Mouse (Mus musculus): ENCODE data around the gene Sox5.

Gene Sox5

DNA sequence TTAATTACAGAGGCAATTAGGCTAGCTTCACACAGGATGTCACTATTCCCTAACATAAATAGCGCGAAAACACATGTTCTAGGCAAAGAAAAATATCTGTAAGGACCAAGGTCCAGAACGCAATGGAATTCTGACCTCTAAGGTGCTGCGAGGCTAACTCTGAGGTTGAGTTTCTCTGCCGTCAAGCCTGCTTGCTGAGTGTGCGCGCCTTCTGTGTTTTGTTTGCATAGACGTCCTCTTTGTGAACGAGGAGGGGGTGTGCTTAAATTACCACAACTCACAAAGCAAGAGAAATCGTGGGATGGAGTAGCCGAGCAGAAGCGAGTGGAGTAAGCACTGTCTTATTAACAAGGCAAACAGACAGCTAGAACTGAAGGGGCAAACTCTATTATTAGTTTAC, 202.5 kb downstream of the Sox5 start:
- no peak for DNase-seq (ENCODE audit: low read depth, low spot score)

DNA sequence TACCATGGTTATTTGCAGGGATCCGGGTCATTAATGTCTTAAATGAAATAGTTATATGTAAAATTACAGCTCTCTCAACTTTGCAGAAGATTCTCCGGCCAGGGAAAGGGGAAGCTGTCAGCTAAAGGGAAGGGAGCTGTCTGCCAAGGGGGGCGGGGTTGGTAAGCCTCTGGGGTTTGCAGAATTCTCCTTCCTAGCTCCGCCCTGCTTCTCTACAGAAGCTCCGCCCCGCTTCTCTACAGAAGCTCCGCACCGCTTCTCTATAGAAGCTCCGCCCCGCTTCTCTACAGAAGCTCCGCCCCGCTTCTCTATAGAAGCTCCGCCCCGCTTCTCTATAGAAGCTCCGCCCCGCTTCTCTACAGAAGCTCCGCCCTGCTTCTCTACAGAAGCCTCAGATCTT, 210.9 kb downstream of the Sox5 start:
- no peak for DNase-seq (ENCODE audit: low read depth, low spot score)

DNA sequence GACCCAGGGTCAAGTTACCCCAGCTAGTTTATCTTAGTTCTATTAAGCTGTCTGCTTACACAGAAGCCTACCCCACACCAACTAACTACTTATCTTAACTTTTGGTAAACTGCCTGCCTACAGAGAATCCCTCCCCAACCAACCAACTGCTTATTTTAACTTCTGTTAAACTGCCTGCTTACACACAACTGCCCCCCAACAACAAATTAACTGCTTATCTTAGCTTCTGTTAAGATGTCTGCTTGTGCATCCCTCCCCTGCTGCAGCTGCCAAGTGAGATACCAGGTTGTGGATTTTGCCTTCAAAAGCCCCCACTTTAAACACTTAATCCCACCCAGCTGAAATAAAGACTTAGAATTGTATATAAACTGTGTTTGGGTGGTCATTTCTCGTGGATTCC, 215.9 kb downstream of the Sox5 start:
- no peak for DNase-seq (ENCODE audit: low read depth, low spot score)

DNA sequence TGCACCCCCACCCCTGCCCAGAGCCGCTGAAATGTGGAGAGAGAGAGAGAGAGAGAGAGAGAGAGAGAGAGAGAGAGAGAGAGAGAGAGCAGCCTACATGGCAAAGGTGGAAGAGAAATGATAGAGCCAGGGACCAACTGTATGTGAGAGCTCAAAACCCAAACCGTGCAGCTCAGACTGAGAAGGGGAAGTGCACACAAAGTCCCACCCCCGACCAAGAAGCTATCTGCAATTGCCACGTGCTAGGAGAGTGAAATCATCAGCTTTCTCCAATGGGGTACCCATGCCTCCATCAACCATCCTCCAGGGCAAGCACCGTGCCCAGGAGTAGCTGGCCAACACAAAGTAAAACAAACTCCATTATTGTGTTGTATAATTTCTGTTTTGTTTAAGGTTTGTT, 220.1 kb downstream of the Sox5 start:
- DNase-seq (ENCODE audit: low read depth, low spot score): no peak

DNA sequence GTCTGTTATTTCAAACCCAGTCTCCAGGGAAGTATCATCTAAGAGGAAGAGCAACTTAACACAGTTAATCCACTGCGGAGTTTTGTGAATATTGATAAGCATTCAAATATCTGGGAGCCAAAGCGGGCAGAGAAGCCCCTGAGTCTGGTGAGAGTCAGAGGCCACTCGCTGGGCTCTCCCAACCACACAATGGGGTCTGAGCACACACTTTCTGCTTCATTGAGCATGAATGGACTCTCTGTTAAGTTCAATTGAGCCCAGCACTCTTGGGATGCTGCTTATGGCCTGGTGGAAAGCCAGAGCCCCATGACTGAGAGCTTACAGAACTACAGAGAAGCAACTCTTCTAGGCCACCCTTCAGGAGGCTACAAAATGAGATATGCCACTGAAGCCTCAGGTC, 221.6 kb downstream of the Sox5 start:
- DNase-seq (ENCODE audit: low read depth, low spot score): no peak

DNA sequence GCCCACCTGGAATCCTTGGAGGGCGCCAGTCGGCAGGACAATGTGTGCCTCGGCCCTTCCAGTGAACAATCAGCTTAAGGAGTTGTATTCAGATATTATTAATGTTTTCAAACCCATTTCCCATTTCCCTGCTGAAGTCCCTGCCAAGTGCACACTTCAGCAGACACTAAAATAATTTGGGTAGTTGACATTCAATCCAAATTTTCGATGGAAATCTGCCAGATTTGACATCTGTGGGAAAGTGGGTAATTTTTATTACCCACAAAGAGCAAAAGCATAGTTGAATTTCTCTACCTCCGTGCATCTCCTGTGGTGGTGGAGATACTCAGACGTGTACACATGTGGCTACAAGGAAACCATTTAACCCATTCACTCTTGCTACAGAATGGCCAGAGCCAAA, 228.3 kb downstream of the Sox5 start:
- no peak for DNase-seq (ENCODE audit: low read depth, low spot score)

DNA sequence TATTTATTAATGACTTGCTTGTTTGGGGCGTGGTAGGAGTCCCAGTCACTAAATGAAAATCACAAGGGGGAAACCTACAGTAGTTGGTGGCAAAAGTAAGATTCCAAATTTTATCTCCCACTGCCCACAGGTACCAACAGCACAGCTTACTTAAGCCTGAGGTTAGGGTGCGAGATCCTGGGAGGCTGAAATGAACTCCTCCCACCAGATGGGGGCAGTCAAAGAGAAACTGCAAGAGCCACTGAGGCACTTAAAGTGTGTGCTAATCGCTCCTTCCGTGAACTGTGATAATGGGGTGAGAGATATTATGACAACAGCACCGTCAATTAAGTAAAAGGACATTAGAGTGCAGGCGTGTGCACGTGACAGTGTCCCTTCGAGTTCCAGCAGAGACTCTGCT, 232.8 kb downstream of the Sox5 start:
- DNase-seq (ENCODE audit: low read depth, low spot score): no peak

DNA sequence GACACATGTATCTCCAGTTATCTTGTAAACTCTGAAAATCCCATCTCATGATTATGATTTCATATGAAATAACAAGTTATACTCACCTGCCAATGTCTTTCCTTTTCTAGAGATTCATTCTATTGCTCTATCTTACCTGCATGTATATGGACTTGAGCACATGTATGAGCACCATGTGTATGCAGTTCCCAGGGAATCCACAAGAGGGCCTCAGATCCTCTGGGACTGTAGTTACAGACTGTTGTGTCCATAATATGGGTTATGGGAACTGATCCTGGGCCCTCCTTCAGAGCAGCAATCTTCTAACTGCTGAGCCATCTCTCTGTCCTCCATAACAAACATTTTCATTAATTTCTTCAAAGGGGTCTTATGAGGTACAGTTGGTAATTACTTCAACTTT, 234.6 kb downstream of the Sox5 start:
- DNase-seq (ENCODE audit: low read depth, low spot score): no peak

DNA sequence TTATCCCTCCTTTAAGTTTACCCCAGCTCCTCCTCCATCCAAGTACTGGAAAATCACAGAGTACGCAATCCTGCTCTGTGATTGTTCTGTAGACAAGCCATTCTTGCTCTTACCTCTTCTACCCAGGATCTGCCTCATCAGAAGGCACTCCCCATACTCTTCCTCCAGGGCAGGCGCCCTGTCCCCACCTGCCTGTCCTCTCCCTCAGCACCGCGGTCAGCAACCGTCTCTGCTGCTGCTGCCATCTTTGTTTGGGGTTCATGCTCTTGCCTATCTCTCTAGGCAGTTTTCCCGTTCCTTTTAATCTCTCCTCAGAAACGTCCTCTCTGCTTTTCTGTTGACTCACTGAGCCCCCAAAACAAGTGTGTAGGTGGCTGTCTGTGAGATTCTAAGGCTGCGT, 236.2 kb downstream of the Sox5 start:
- no peak for DNase-seq (ENCODE audit: low read depth, low spot score)

DNA sequence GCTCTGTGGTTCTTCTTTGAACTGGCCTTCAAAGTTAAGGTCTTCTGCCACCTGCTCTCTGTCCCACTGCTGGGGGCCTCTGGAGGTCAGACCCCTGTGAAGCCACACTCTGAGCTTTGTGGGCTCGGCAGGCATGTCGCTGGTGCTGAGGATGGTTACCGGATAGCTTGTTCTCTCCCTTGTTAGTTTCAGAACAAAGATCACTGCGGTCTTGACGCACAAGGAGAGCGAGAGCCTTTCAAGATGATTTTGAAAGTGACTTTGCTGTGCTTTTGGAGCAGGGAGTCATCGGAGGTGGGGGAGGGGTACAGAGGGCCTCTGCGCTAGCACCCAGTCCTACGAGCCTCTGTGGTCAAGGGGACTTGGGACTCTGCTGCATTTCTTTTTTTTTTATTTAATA, 240.5 kb downstream of the Sox5 start:
- DNase-seq (ENCODE audit: low read depth, low spot score): no peak

DNA sequence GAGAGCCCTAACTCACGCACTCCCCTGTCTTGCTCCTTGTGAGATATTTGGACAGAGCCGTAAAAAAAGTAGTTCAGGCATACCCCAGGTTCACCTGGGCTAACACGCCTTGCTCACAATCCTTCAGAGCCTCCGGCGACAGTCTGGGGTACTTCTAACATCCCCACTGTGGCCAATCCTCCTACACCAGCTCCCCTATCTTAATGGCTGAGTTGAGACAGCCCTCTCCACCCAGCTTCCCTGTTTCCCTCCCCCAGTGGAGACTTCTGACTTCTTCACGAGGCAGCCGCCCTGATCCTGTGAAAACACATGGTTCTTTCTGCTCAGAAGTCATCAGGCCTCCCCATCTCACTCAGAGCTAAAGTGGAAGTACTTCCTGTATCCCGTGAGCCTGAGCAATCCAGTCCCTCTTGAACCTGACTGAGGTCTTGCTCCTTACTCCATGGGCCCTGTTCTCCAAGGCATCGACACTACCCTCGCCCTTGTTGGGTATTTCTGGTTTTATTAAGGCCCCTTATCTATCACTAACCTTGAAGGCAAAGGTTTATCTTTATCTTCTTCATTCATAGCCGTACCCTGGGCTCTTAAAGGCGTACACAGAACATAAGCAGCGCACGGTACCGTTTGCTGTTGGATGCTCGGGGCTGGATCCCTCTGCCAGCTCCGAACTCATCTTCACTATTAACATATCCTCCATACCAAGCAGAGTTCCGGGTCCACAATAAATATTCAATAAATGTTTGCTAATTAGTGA, 242.2 kb downstream of the Sox5 start:
- DNase-seq (ENCODE audit: low read depth, low spot score): no peak

DNA sequence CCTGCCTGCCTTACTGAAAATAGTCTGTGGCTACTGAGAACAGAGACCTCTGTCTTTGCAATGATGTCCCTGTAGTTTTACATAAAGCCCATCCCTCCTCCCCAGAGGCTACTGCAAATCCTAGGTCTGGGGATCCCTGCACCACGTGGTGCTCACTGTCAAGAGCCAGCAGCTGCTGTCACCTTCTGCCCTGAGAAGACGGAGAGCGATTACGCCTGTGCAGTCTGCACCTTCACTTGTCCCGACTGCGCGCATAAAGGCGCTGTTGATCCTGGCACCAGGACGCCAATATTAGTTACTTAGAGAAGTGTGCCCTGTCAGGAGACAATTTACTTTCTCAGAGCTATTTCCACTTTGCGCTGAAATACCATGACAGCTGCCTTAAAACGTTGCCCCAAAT, 258.3 kb downstream of the Sox5 start:
- DNase-seq (ENCODE audit: low read depth, low spot score): no peak

DNA sequence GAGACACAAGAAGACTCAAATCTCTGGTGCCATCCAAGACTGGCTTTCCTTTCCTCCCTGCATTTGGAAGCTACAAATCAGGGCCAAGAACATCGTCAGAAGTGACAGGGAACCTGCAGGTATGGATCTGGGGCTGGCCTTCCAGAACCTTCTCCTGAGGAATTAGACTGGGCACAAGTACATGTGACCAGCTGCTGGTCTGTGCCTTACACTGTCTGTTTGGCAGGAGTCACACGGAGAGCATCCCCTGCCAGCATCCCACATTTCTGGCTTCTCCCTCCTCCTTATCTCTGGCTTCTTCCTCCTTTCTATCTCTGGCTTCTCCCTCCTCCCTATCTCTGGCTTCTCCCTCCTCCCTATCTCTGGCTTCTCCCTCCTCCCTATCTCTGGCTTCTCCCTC, 263.0 kb downstream of the Sox5 start:
- no peak for DNase-seq (ENCODE audit: low read depth, low spot score)

DNA sequence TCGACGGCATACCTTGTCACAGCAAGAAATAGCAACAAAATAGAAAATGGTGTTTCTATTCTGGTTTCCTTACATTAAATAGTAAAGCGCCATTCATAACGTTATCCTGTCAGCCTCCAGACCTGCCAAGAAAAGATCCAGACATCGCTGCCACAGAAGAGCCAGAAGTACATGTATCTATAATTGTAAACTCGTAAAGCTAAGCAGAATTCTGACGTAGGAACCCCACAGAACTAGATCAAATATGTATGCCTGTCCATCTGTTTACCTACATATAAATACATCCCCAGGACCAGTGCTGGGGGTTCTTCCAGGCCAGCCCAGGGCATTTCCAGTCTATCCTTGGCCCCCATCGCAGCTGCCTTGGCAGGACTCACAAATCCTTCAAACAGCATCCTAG, 265.9 kb downstream of the Sox5 start:
- DNase-seq (ENCODE audit: low read depth, low spot score): no peak

DNA sequence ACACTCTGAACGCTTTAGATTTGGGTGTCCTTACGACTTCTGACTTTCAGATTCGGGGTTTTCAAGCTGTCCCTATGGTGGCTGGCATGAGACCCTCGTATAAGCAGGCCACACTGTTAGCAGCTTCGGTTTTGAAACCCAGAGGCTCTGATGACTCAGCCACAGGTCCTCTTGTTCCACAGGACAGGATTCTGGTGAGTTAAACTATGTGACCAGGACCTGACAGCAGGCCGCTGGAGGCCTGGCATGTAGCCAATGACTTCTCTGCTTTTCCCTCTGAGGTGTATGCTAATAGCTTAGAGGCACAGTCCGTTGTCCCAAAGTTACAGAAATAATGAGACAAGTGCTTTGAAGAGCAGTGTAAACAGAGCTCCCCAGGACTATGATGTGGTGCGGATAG, 268.0 kb downstream of the Sox5 start:
- no peak for DNase-seq (ENCODE audit: low read depth, low spot score)

DNA sequence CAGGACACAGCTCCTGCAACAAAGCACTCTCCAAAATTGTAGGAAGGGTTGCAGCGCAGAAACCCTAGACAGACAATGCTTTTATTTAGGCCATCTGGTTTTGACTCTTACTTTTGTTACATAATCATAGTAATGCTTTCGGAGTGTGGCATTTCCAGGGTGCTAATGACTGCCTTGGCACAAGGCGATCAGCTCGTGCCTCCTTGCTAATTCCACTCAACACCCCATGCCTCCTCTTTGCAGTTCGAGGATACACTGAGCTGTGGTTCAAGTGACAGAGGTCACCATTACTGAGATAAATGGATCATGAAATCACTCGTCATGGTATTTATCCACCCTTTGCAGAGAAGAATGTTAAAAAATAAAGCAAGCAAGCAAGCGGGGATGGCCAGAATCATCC, 269.9 kb downstream of the Sox5 start:
- DNase-seq (ENCODE audit: low read depth, low spot score): no peak

DNA sequence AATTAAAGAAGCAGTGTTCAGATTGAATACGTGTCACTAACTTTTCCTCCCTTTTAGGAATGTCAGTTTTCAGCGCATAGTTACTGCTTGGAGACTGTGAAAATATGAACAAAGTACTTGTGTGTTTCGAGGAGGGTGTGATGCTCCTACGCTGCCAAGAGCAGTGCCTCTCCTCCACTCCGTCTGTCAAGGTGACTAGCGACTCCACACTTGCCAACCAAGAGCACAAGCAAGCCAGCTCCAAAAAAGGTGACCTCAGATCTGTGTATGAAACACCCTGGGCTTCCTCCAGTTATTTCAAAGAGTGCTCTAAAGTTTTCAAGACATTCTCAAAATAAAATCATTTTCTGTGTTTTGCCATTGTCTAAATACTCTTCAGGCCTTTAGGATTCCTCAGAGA, 271.6 kb downstream of the Sox5 start:
- peak; percentile 43 for DNase-seq (ENCODE audit: low read depth, low spot score)

DNA sequence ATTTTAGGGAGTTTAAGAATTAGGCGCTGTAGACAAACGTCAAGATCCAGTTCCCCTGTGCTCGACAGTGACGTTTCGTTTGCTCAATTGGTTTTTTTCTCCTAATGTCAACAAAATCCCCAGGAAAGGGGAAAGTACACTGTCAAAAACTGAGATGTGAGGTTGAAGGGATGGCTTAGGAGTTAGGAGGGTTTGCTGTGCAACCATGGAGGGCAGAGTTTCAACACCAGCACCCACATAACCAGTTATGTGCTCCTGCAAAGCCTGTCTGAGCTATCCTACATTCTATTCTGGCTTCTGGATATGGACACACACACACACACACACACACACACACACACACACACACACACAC, 277.6 kb downstream of the Sox5 start:
- DNase-seq (ENCODE audit: low read depth, low spot score): no peak

DNA sequence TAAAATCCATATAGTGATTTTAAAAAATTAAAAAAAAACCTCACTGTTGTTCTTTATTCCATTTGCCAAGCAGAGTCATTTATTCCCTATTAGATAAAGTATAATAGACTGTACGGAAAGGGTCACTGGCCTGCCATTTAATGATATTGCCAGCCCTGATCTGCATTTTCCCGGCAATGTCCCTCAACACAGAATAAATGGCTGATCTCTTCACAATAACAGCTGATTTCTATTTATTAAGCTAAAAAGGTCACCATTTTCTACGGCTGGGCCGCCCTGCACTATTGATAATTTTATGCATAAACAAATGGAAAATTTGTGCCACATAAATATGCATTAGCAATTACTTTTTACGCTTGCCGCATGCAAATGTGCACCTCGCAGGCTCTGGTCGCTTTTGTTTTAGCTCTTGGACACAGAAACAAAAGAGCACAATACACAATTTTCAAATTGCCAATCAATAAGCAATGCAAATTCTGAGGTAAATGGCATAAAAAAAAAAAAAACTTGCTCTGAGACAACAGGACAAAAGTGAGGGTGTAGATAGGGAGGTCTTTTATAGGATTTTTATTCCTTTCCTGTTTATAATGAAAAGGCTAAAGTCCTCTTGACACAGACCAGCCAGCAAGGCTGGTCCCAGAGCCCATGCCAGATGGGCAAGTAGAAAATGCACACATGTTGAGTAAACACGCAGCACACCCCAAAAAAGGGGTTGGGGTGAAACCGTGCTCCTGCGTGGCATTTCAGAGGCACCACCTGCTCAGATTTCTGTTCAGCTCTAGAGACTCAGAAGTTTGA, 278.2 kb downstream of the Sox5 start:
- DNase-seq (ENCODE audit: low read depth, low spot score): no peak

DNA sequence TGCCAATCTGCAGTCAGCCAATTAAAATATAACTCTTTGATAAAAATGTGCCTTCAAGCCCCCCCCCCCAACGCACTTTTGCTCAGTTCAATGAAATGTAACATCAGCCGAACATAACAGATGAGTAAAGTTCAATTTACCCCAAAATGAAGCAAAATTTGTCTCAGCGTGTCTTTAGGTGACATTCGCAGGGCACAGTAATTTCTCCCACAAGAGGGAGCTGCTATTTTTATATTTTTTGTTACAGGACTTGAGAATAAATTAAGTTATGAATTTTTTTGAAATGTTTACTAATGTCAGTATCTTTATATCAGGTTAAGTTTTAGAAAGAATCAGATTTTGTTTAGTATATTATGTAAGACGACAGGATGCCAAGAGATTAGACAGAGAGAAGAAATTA, 280.3 kb downstream of the Sox5 start:
- no peak for DNase-seq (ENCODE audit: low read depth, low spot score)

DNA sequence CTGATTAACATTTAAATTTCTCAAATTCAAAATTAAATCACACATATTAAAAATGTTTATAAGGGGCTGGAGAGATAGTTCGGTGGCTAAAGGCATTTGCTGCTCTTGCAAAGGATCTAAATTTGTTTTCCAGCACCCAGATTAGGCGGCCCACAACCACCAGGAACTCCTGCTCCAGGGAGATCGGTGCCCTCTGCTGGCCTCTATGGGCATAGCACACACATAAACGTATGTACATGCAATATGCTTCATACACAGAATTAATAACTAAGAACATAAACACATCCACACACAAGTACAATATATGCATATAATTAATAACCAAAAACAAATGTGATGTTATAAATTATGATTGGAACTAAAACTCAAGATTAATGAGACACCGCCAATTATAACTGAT, 283.6 kb downstream of the Sox5 start:
- no peak for DNase-seq (ENCODE audit: low read depth, low spot score)

DNA sequence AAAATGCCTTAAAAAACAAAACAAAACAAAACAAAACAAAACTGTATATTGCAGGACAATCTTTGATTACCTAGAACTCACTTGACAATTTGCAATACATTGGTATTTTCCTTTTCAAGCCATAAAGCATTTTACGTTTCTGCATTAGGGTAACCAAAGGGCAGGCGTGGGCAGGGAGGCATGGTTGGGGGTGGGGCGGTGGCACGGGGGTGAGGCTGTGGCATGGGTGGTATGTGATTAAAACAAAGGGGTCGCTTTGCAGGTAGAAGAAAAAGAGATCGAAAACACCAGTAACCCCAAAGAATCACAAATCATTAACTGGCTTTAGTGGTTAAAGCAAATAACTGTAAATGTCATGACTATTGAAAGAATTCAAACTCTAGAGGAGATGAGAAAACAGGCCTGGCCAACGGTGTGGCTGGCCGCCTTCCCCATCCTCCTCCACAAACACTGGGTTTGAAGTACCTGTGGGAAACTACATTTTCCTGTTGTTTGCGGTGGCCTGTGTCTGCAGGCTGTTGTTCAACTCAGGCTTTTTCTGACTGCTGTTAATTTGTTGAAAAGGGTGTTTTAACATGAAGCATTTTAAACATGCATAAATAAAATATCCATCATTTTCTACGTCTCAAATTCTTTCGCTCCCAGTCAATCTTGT, 289.9 kb downstream of the Sox5 start:
- no peak for DNase-seq (ENCODE audit: low read depth, low spot score)

DNA sequence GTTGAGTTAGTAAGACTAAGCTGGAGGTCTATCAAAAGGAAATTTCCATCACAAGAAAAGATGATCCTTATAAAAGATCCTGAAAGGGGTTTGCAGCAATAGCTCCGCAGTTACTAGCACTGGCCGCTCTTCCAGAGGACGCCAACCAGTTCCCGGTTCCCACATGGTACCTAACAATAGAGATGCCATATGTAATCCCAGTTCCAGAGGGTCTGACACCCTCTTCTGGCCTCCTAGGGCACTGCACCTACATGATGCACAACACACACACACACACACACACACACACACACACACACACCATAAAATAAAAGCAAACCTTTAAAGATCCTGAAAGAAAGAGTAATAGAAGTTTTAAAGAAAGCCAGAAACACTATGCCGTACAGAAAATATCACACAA, 290.9 kb downstream of the Sox5 start:
- DNase-seq (ENCODE audit: low read depth, low spot score): no peak

All from telencephalon, adult 2 months (tissue).